Mouse (Mus musculus): ENCODE measurements around the gene Rpl22.

DNA sequence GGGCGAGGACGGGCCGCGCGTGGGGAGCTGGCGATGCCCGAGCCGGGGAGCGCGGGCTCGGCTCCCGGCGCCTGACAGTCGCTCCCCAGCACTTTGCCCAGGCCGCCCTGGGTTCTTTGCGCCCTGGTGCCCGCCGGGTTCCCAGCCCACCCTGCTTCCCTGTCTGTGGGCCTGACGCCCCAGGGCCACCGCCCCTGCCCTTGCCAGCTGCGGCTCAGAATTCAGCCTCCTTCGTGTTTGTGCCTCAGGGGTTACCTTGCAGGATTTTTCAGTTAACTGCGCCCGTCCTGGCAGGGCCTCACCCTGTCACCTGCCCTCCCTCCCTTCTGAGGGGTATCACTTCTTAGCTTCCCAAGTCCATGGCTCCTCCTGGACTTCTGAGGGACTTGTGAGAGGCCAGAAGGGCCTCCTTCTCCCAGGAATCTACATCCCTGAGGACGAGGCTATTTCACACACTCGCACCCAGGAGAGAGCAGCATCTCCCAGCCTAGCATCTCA, 13.8 kb downstream of the Rpl22 start:
- TF ChIP-seq POLR2A (IDR thresholded peaks at IDR 0.05; ENCODE audit: low read depth, low read length) = no peak
- TF ChIP-seq CTCF (IDR thresholded peaks at IDR 0.05; ENCODE audit: borderline replicate concordance, insufficient read depth, low read length) = no peak
